Mouse (Mus musculus) neutrophil, adult 65 days (primary cell): ENCODE results near the gene Usmg5. TPM values are rescaled to one million over a fixed set of nuclear protein-coding genes. Genes with fewer than 3 reads are reported as not detected.

Source experiments
- total RNA-seq: library from RNA; stranded (reverse); gene quantifications from 2 replicates; pipeline ENCODE4 v1.2.4, GENCODE M21; 2023

The Usmg5 gene
- total RNA-seq: 83.9 and 142 TPM in 2 replicates

DNA sequence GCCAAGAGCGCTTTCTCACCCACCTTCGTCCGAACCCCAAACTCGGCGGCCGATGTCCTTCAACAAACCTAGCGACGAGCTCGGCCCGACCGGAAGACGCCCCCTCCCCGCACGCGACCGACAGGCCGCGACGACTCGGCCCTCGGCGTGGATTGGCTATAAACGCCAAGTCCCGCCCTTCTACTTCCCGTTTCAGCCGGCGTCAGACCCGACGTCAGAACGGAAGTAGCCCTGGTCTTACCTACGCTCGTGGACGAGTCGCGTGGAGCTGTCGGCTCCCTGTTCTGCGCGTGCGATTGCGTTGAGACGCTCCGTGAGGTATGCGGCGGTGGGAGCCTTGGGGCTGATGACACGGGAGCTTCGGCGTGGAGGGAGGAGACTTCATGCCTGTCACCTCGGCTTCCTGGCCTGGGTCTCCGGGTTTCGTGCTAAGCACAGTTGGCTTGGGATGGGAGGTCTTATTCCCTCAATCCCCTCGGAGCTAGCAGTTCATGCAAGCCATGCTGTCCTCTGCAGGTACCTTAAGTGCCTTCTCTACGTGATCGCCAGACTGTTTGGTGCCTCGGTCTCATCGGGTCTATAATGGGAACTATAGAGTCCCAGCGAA lies at the start of gene Usmg5, which contains the start of gene Pdcd11:
Gene Usmg5, minus strand, starts transcription at position 98 of the 607 bp plus-strand sequence.
Gene Pdcd11, plus strand, starts transcription at position 219 of the 607 bp plus-strand sequence.

DNA sequence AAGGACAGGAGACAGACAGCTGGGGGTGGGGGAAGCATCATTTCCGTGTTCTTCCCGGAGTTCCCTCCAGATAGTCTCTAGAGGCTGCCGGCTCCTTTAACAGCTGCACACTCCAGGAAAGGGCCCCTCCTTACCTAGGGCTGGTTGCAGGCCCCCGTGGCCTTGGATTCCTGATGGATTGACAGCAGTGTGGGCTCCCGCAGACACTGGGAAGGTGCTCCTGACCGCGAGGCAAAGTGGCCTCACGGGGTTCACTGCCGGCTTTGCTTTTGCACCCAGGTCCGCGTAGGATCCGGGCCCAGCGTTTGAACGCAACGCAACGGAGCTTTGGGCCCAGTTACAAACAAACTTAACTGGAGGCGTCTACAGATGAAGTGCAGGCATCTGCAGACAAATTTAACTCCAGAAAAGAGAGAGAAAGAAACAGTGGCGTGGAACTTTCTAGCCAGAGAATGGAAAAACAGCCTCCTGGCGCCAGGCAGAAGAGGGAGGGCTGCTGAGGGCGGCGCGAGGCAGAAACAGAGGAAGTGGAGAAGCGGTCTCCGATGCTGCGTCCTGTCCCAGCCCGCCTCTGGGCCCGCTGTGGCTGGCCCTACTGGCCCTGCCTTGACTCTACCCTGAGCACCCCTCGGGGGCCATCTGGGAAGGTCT lies 47.4 kb upstream of the Usmg5 start, which contains the start of gene Calhm2:
Gene Calhm2, minus strand, starts transcription at position 524 of the 651 bp plus-strand sequence.

DNA sequence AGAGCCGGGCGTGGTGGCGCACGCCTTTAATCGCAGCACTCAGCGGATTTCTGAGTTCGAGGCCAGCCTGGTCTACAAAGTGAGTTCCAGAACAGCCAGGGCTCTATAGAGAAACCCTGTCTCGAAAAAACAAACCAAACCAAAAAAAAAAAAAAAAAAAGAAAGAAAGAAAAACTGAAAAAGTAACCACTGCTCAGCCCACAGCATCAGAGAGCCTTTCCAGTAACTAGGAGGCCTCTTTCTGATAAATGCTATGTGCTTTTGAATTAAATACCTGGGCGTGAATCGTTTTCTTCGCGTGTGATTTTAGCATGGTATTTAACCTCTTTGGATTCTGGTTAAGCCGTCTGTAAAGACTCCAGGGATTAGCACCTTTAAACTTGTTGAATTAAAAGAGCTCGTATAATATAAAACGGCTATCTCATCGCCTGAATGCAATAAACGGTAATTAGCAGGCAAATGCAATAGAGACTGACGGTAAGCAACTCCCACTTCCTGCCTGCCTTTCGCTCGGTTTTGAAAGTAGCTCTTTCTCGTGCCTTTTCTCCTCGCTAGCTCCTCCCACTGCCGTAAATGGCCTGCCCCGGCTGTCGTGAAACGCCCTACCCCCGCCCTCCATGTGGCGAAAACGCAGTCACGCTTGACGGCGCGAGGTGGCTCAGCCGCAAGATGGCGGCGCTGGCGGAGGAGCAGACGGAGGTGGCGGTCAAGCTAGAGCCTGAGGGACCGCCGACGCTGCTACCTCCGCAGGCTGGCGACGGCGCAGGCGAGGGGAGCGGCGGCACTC lies 23.2 kb downstream of the Usmg5 start, which contains the start of gene Taf5:
Gene Taf5, plus strand, starts transcription at position 651 of the 787 bp plus-strand sequence.

DNA sequence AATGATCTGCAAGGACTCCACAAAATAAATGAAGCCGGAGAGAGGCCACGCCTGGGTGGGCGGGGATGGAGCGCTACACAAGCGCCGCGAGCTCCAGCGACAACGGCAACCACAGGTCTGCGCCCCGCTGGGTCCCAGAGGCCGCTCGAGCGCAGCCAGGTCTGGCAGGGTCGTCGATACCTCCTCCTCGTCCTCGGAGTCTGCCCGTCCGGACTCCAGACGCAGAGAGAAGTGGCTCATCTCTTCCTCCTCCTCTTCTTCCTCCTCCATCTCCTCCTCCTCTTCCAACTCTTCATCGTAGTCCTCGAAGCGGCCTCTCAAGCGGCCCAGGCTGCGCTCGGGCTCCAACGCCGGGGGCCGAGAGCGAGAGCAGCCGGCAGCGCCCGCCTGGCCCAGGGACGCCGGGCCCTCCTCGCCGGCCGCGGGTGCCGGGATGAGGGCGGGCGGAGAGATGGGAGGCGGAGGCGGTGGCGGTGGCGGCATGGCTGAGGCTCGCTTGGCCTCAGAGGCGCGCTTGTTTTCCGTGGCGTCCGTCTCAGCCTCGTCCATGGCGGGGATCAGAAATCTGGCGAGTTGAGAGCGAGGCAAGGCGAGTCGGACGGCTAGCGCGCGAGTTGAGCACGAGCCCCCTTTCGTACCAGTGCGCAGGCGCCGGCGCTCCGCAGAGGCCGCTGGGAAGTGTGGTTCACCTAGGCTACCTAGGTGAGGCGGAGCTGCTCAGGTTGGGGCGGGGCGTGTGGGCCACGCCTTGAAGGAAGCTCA lies 40.0 kb downstream of the Usmg5 start, which contains the start of gene Pcgf6:
Gene Pcgf6, minus strand, starts transcription at position 636 of the 762 bp plus-strand sequence.

Other genes starting within 250 kb of the Usmg5 start
- not detected in 2 replicates for gene Ina, start 75.9 kb downstream of the Usmg5 start, total RNA-seq
- gene Nt5c2, start 75.5 kb downstream of the Usmg5 start, total RNA-seq: 94.5 and 127 TPM in 2 replicates
- gene Pcgf6, start 39.7 kb downstream of the Usmg5 start, total RNA-seq: 0.63 and 1.5 TPM in 2 replicates
- 8.3 and 10.1 TPM in 2 replicates for gene Taf5, start 22.9 kb downstream of the Usmg5 start, total RNA-seq
- 6.5 and 8.8 TPM in 2 replicates for gene Pdcd11, start 121 bp upstream of the Usmg5 start, total RNA-seq
- gene Calhm2, start 47.6 kb upstream of the Usmg5 start, total RNA-seq: 4.6 and 5.4 TPM in 2 replicates
- gene Calhm1, start 53.6 kb upstream of the Usmg5 start, total RNA-seq: not detected in 2 replicates
- not detected in 2 replicates for gene Calhm3, start 67.1 kb upstream of the Usmg5 start, total RNA-seq
- gene Neurl1a, start 88.2 kb upstream of the Usmg5 start, total RNA-seq: 0.32 TPM in 1 of 2 replicates, not detected in the other